Mouse (Mus musculus): ENCODE measurements around the gene Ikzf4. TPM values are rescaled to one million over a fixed set of nuclear protein-coding genes. Genes with fewer than 3 reads are reported as not detected.
"Not testable (repeated sequence)": the region's sequence is repeated elsewhere in the genome, so short reads cannot be mapped to it uniquely, and the experiment has no call there.

Ikzf4 gene
- polyA plus RNA-seq, 1 experiment from 2014 or later, result 3.4 TPM

- no peak for ATAC-seq (ENCODE audit: insufficient number of reproducible peaks, insufficient read depth, low FRiP score, low TSS enrichment, low read depth)
- H3K9me3 ChIP-seq, result no peaks in the 10 kb centered on the region
- H3K27ac ChIP-seq, result no peak overlapping the region
- H3K27me3 ChIP-seq, result no peaks in the 10 kb centered on the region; the same call in 1 of the 2 replicates
- WGBS, result 85% methylated on average over 14 of the region's 14 CpGs
- no peak overlapping the region for H3K4me3 ChIP-seq (replicated peaks)
- peaks cover 13% of the 10 kb centered on the region for H3K4me1 ChIP-seq (replicated peaks)
- no peak overlapping the region for H3K4me2 ChIP-seq
- peaks cover 58% of the 10 kb centered on the region for H3K36me3 ChIP-seq
- H3K9ac ChIP-seq (replicated peaks), result no peak overlapping the region
Observed at GRCm38 (mm10) chr10:128639999-128640398, 5.8 kb downstream of the Ikzf4 start.

GRCm38 (mm10) chr10:128637011-128637410, 8.8 kb downstream of the Ikzf4 start:
- 32% methylated on average over 11 of the region's 11 CpGs for WGBS
- no peak for ATAC-seq (ENCODE audit: insufficient number of reproducible peaks, insufficient read depth, low FRiP score, low TSS enrichment, low read depth)
- Histone ChIP-seq H3K4me1 (replicated peaks) (no peaks in the 10 kb centered on the region), H3K9ac (replicated peaks) (no peak overlapping the region), H3K27me3 (no peaks in the 10 kb centered on the region), H3K27ac (no peak overlapping the region), H3K9me3 (no peaks in the 10 kb centered on the region), H3K36me3 (peaks cover 71% of the 10 kb centered on the region), H3K4me3 (replicated peaks) (no peak overlapping the region), H3K4me2 (no peak overlapping the region)

- Histone ChIP-seq H3K27me3 (no peaks in the 10 kb centered on the region), H3K4me2 (no peak overlapping the region), H3K27ac (no peak overlapping the region), H3K4me3 (replicated peaks) (no peak overlapping the region), H3K4me1 (replicated peaks) (no peaks in the 10 kb centered on the region), H3K9ac (replicated peaks) (no peak overlapping the region), H3K36me3 (peaks cover 67% of the 10 kb centered on the region), H3K9me3 (no peaks in the 10 kb centered on the region)
- ATAC-seq (ENCODE audit: insufficient number of reproducible peaks, insufficient read depth, low FRiP score, low TSS enrichment, low read depth), result no peak
- WGBS, result 55% methylated on average over 6 of the region's 6 CpGs
Observed at GRCm38 (mm10) chr10:128636561-128636960, 9.2 kb downstream of the Ikzf4 start.

- no peak for ATAC-seq (ENCODE audit: insufficient number of reproducible peaks, insufficient read depth, low FRiP score, low TSS enrichment, low read depth)
- no peaks in the 10 kb centered on the region for H3K9me3 ChIP-seq
- no peak overlapping the region for H3K27ac ChIP-seq
- H3K4me2 ChIP-seq, result no peak overlapping the region
- WGBS, result 95% methylated on average over 13 of the region's 13 CpGs
- H3K27me3 ChIP-seq, result no peaks in the 10 kb centered on the region
- H3K4me1 ChIP-seq (replicated peaks), result no peaks in the 10 kb centered on the region
- H3K9ac ChIP-seq (replicated peaks), result no peak overlapping the region
- H3K4me3 ChIP-seq (replicated peaks), result no peak overlapping the region
- H3K36me3 ChIP-seq, result peaks cover 60% of the 10 kb centered on the region
Observed at GRCm38 (mm10) chr10:128635697-128636096, 10.1 kb downstream of the Ikzf4 start.

- Histone ChIP-seq H3K4me1 (replicated peaks) (no peaks in the 10 kb centered on the region), H3K9me3 (no peaks in the 10 kb centered on the region), H3K36me3 (peaks cover 33% of the 10 kb centered on the region), H3K4me2 (no peak overlapping the region), H3K27me3 (no peaks in the 10 kb centered on the region), H3K9ac (replicated peaks) (no peak overlapping the region), H3K27ac (no peak overlapping the region), H3K4me3 (replicated peaks) (no peak overlapping the region)
- 19% methylated on average over 6 of the region's 6 CpGs for WGBS
- ATAC-seq (ENCODE audit: insufficient number of reproducible peaks, insufficient read depth, low FRiP score, low TSS enrichment, low read depth), result no peak
Observed at GRCm38 (mm10) chr10:128631571-128631970, 14.2 kb downstream of the Ikzf4 start.

- not testable (repeated sequence) for H3K4me2 ChIP-seq; H3K9me3 ChIP-seq; ATAC-seq (ENCODE audit: insufficient number of reproducible peaks, insufficient read depth, low FRiP score, low TSS enrichment, low read depth); H3K4me3 ChIP-seq (replicated peaks); H3K4me1 ChIP-seq (replicated peaks); H3K9ac ChIP-seq (replicated peaks); H3K27ac ChIP-seq; H3K27me3 ChIP-seq
- WGBS, result 80% methylated on average over 5 of the region's 5 CpGs
- peaks cover 22% of the 10 kb centered on the region for H3K36me3 ChIP-seq
Observed at GRCm38 (mm10) chr10:128630306-128630705, 15.5 kb downstream of the Ikzf4 start.

GRCm38 (mm10) chr10:128629746-128630145, 16.0 kb downstream of the Ikzf4 start:
- peaks cover 22% of the 10 kb centered on the region for H3K36me3 ChIP-seq
- peaks cover 6% of the 10 kb centered on the region; the same call in 1 of the 2 replicates for H3K4me1 ChIP-seq (replicated peaks)
- no peak for ATAC-seq (ENCODE audit: insufficient number of reproducible peaks, insufficient read depth, low FRiP score, low TSS enrichment, low read depth)
- no peak overlapping the region for H3K27ac ChIP-seq
- no peak overlapping the region for H3K4me3 ChIP-seq (replicated peaks)
- no peak overlapping the region for H3K9ac ChIP-seq (replicated peaks)
- WGBS, result 81% methylated on average over 2 of the region's 2 CpGs
- no peak overlapping the region for H3K4me2 ChIP-seq
- H3K9me3 ChIP-seq, result no peaks in the 10 kb centered on the region
- no peaks in the 10 kb centered on the region for H3K27me3 ChIP-seq

- Histone ChIP-seq H3K36me3 (peaks cover 27% of the 10 kb centered on the region), H3K27me3 (no peaks in the 10 kb centered on the region), H3K4me1 (replicated peaks) (peaks cover 6% of the 10 kb centered on the region; the same call in 1 of the 2 replicates), H3K4me3 (replicated peaks) (no peak overlapping the region), H3K9ac (replicated peaks) (no peak overlapping the region), H3K9me3 (no peaks in the 10 kb centered on the region), H3K4me2 (no peak overlapping the region), H3K27ac (no peak overlapping the region)
- no peak for ATAC-seq (ENCODE audit: insufficient number of reproducible peaks, insufficient read depth, low FRiP score, low TSS enrichment, low read depth)
- 81% methylated on average over 10 of the region's 10 CpGs for WGBS
Observed at GRCm38 (mm10) chr10:128627398-128628317, 18.1 kb downstream of the Ikzf4 start.

GRCm38 (mm10) chr10:128626311-128627310, 19.2 kb downstream of the Ikzf4 start, which contains the start of gene Rps26:
Gene Rps26 (minus strand): TSS chr10:128626747.
- H3K4me2 ChIP-seq, result peak within 1 kb of the TSS; percentile 88
- H3K4me3 ChIP-seq (replicated peaks), result peak within 1 kb of the TSS; percentile 82
- no peaks in the 10 kb centered on the region for H3K27me3 ChIP-seq
- H3K36me3 ChIP-seq, result peaks cover 28% of the 10 kb centered on the region
- under 1% methylated on average over 40 of the region's 40 CpGs for WGBS
- H3K9me3 ChIP-seq, result no peaks in the 10 kb centered on the region
- H3K4me1 ChIP-seq (replicated peaks), result peaks cover 6% of the 10 kb centered on the region; the same call in 1 of the 2 replicates
- peak within 1 kb of the TSS; percentile 71 for H3K27ac ChIP-seq
- ATAC-seq (ENCODE audit: insufficient number of reproducible peaks, insufficient read depth, low FRiP score, low TSS enrichment, low read depth), result peak; percentile 96
- peak within 1 kb of the TSS; percentile 93 for H3K9ac ChIP-seq (replicated peaks)

- peak overlapping the region; percentile 93 for H3K9ac ChIP-seq (replicated peaks)
- ATAC-seq (ENCODE audit: insufficient number of reproducible peaks, insufficient read depth, low FRiP score, low TSS enrichment, low read depth), result no peak
- 44% methylated on average over 7 of the region's 7 CpGs for WGBS
- H3K27me3 ChIP-seq, result no peaks in the 10 kb centered on the region
- peak overlapping the region; percentile 71 for H3K27ac ChIP-seq
- H3K4me3 ChIP-seq (replicated peaks), result peak overlapping the region; percentile 82
- peaks cover 28% of the 10 kb centered on the region for H3K36me3 ChIP-seq
- H3K4me2 ChIP-seq, result peak overlapping the region; percentile 88
- no peaks in the 10 kb centered on the region for H3K9me3 ChIP-seq
- H3K4me1 ChIP-seq (replicated peaks), result peaks cover 6% of the 10 kb centered on the region; the same call in 1 of the 2 replicates
Observed at GRCm38 (mm10) chr10:128625287-128625894, 20.4 kb downstream of the Ikzf4 start.
